Mouse (Mus musculus) cerebellum, postnatal 25 days (tissue): ENCODE measurements around the gene Hormad1.
"Not testable (repeated sequence)": the region's sequence is repeated elsewhere in the genome, so short reads cannot be mapped to it uniquely, and the experiment has no call there.

Source experiments
- DNase-seq, 2 experiments: peaks; one replicate each; pipeline ENCODE4 v3.0.0; 2021; ENCODE audit warnings: mixed read lengths in 2 of 2

Hormad1 gene

DNA sequence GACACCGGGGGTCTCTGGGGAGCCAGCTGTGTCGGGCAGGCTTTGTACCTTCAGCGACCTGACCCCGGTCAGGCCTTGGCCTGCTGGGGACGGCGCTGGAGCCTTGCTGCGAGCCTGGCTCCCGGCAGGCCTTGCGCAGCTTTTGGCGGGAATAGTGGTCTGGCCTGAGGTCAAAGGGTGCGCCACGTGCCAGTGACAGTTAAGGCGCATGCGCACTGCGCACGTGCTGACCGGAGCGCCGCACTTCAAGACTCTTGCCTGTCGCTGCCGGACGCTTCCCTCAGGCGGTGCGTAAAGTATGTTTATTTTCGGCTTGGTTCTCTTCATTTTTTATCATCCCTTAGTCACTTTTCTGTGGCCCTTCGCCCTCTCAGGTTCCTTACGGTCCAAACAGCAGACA lies at the start of gene Hormad1:
Gene Hormad1, plus strand, starts transcription at position 241 of the 400 bp plus-strand sequence.
- DNase-seq, result no peak

GRCm38 (mm10) chr3:95511611-95512180 lies 47.8 kb upstream of the Hormad1 start:
- no peak for DNase-seq

DNA sequence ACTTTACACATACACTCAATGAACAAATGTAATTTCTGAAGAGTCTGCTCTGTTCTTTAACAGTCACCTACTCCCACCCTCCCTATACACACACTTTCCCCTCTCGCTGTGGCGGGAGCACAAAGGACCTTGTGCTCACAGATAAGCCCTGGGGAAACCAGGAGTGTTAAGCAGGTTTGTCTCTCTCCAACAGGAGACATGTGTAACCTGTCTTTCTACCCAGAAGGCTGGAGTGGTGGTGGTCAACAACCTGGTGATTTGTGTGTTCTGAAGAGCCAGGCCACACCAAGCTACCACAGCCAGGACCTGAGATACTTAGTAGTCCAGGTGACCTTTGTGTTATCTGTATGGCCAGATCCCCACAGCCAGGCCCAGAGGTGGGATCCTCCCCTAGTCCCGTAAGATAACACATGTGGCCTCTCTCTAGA lies 42.8 kb upstream of the Hormad1 start:
- DNase-seq, result no peak

- DNase-seq, result peak; percentile 78 to 84
These were observed 42.0 kb upstream of the Hormad1 start for GRCm38 (mm10) chr3:95517493-95517898.

DNA sequence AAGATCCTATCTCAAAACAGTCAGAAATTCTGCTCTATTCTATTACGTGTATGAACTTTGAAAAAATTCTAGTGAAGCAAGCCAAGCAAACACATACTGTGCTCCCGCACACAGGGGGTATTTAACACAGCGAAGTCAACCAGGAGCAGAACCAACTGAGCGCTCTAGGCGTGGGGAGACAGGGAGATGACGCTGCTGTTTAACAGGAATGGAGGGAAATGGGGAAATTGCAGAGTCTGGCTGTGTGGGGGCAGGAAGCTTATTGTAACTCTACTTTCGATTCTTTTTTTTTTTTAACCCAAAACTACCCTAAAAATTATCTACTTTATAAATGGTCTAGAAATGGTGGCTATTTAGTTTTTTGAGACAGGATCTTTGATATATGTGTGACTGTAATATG lies 40.6 kb upstream of the Hormad1 start:
- no peak for DNase-seq

GRCm38 (mm10) chr3:95519315-95519714 lies 40.2 kb upstream of the Hormad1 start:
- DNase-seq, result no peak

DNA sequence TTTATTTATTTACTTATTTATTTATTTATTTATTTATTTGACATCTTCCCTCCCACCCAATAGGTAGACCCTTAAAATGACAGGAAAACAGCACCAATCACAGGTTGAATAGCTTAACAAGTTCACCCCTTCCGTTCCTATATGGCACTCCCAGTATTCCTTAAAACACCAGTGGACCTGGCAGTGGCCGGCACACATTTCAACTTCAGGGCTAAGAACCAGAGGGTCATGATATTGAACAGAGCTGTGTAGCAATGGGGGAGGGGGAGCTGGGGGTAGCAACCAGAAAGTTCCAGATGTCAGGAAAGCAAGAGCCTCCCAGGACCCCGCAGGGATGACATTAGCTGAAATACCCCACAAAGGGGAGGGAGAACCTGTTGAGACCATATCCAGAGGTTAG lies 39.4 kb upstream of the Hormad1 start:
- DNase-seq, result no peak

DNA sequence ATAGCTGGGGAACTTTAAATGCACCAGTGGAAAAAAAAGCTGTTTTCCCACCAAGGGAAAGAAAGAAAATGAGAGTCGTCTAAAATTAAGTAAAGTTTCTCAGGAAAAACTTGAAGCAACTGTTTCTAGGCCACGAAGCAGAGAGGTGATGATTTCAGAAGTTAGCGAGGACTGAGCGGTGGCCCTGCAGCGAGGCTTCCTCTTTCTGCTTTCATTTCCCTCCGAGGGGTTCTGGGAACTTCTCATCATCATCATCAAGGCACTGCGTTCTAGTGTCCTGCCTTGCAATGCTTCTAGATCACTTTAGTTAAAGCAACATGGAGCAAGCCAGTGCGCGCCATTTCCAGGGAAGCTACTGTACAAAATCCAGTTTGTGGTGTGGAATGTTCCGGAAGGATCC lies 38.3 kb upstream of the Hormad1 start:
- DNase-seq, result no peak

- DNase-seq, result no peak
These were observed 35.8 kb upstream of the Hormad1 start for GRCm38 (mm10) chr3:95523662-95524061.

DNA sequence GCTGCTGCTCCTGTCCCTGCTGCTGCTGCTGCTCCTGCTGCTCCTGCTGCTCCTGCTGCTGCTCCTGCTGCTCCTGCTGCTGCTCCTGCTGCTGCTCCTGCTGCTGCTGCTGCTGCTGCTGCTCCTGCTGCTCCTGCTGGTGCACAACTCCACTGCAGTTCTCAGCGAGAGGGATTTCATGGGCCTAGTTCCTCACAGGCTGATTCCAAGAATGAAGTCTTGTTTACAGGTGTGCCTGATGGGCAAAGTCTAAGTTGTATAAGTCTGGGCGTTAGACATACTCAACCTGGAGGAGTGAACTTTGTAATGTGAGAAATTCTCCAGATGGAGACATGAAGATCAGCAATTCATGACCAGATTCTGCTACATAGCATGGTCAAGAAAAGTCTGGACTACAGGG lies 34.8 kb upstream of the Hormad1 start:
- no peak for DNase-seq

DNA sequence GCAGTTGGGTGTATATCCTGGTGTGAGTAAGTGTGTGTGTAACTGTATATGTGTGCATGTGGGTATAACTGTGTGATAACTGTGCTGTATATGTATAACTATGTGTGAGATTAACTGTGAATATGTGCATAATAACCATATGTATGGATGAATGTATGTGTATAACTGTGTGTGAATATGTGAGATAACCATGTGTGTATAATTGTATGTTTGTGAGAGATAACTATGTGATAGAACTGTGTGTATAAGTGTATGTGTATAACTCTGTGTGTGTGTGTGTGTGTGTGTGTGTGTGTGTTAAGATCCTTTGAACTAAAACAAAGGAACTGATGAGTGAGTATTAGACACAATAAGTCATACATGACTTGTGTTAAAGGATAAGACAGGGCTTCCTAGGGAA lies 33.4 kb upstream of the Hormad1 start:
- DNase-seq, result no peak

DNA sequence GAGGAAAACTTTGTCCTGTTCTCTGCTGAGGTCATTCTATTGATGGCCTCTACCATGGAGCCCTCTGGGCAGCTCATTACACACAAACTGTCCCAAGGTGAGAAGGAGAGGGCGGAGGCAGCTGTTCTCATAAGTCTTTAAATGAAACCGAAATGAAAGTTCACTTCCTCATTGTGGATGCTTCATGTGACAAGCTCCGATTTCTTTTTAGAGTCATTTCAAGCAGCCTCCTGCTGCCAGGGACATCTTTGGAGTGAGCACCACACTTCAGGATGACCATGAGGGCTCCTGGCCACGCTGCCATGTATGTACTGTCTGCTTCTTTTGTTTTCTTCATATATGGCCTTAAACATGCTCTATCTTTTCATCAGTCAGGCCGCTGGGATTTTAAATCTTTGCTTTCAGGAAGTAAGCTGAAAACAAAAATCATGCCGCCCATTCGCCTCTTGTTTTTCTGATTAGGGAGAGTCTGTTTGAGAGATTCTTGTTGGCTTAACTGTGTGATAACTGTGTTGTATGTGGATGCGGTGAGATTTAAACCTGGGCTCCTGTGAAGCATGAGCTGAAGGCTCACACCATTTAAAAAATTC lies 32.8 kb upstream of the Hormad1 start, which contains the start of gene Ctss:
Gene Ctss, plus strand, starts transcription at position 165 of the 590 bp plus-strand sequence.
- DNase-seq, result no peak

DNA sequence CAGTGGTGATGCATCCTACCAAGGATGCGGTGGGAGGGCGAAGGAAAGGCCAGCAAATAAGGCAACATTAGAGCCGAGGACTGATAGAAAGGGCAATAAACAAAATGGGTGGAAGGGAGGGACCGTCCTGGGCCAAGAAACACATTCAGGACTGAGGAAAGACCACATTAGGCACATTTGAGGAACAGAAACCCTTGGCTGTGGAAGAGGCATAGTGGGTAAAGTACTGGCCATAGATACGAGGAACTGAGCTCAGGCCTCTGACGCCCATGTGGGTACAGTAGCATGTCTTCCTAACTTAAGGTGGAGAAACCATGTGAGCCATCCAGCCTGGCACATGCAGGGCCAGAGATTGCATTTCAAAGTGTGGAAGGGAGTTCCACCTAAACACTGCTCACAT lies 29.7 kb upstream of the Hormad1 start:
- DNase-seq, result no peak

DNA sequence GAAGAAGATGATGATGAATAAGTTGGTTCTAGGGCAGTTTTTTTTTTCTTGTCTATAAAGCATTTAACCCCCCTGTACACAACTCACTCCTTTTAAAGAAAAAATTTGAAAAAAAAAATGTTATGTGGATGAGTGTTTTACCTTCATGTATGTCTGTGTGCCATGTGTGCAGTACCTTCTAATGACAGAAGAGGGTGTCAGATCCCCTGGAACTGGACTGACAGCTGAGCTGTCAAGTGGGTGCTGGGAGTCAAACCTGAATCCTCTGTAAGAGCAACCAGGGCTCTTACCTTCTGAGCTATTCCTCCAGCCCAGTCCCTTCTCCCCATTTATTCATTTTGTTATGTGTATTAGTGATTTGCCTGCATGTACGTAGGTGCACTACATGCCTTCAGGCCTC lies 28.5 kb upstream of the Hormad1 start:
- DNase-seq, result no peak

GRCm38 (mm10) chr3:95533364-95533763 lies 26.1 kb upstream of the Hormad1 start:
- no peak for DNase-seq

DNA sequence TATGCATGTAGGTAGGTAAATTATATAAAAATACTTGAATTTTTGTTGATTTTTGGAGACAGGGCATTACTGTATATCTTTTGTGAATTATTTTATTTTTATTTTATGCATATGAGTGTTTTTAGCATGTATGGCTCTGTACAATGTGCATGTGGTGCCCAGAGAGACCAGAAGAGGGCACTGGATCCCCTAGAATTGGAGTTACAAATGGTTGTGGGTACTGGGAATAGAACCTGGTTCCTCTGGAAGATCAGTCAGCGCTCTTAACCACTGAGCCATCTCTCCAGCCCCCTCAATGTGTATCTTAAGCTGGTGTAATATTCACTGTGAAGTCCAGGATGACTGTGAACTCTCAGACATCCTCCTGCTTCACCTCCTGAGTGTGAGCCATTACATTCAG lies 24.6 kb upstream of the Hormad1 start:
- DNase-seq, result no peak

DNA sequence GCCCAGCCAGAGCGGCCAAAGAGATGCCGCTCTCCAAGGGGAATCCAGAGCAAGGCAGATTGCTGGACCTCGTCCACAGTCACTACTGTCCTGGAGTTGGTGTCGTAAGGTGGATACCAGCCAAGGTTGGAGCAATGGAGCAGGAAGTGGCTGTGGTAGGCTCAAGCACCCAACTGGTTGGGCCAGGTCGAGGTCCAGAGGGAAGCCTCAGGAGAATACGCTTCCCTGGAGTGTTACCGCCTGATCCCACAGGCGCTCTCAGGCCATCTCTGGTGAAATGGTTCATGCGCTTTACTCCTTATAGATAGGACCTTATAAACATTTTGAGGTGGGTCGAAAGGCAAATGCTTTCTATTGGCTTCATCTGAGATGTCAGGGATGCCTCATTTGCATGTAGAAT lies 20.5 kb upstream of the Hormad1 start:
- no peak for DNase-seq

DNA sequence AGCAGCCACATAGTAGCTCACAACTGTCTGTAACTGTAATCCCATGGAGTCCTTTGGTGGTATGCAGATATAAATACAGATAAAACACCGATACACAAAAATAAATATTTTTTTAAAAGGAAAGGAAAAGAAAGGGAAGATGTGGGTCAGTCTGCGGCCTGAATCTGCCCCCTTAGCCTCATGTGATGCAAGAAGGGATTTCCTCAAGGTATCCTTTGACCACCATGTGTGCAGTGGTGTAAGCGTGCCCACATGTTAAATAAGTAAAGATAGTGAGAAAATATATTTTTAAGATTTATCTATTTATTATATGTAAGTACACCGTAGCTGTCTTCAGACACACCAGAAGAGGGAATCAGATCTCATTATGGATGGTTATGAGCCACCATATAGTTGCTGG lies 19.6 kb upstream of the Hormad1 start:
- no peak for DNase-seq

GRCm38 (mm10) chr3:95541186-95541585 lies 18.3 kb upstream of the Hormad1 start:
- not testable (repeated sequence) for DNase-seq

DNA sequence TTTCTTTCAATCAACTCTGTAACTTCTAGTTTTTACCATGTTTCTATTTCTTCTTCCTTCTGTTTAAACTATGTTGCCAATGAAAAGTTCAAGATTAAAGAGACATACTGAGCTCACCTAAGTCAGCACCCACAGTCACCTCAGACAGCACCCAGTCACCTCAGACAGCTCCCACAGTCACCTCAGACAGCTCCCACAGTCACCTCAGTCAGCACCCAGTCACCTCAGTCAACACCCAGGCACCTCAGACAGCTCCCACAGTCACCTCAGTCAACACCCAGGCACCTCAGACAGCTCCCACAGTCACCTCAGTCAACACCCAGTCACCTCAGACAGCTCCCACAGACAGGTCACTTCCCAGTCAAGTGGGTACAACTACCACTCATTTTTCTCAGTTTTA lies 17.3 kb upstream of the Hormad1 start:
- DNase-seq, result no peak

DNA sequence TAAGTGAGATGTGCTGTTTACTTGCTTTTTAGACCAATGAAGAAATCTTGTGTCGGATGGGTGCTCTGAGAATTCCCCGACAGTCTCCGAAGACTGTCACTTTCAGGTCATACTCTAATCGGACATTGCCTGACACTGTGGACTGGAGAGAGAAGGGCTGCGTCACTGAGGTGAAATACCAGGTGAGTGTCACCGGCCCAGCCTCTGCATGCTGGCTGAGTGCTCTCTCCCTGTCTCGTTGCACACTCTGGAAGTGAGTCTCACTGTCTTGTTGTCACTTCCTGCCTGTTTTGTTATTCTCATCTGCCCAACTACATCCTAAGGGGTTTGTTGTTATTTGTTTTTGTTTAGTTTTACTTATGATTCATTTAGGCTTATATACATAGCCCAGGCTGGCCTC lies 16.5 kb upstream of the Hormad1 start:
- DNase-seq, result no peak

GRCm38 (mm10) chr3:95550176-95550575 lies 9.3 kb upstream of the Hormad1 start:
- no peak for DNase-seq

GRCm38 (mm10) chr3:95553986-95554385 lies 5.5 kb upstream of the Hormad1 start:
- DNase-seq, result no peak

GRCm38 (mm10) chr3:95560738-95561137 lies 1.3 kb downstream of the Hormad1 start:
- no peak for DNase-seq

- no peak for DNase-seq
These were observed 2.3 kb downstream of the Hormad1 start for GRCm38 (mm10) chr3:95561826-95562225.
